Mouse (Mus musculus) inflammation-experienced regulatory T-cells, adult 6 months (primary cell): ENCODE measurements around the gene Plp1. TPM values are rescaled to one million over a fixed set of nuclear protein-coding genes. Genes with fewer than 3 reads are reported as not detected.

Experiments
- ATAC-seq: one replicate; pipeline ENCODE4 v1.8.0; 2017
- polyA plus RNA-seq, 3 experiments: library from polyadenylated mRNA; unstranded; fragments of 100-300 nt; shearing (Covaris generic); gene quantifications; one replicate each; pipeline ENCODE4 v1.2.1; 2017

Gene Plp1
- 1 to 10 TPM in 2 of 3 experiments, under 1 TPM in 1; 0.57 to 4.9 (median 3.8) TPM for polyA plus RNA-seq

GRCm38 (mm10) chrX:136822371-136822770, at the start of gene Plp1:
Gene Plp1 (plus strand): TSS chrX:136822671.
- no peak for ATAC-seq

- ATAC-seq = no peak
Observed at GRCm38 (mm10) chrX:136773035-136773434, 49.4 kb upstream of the Plp1 start.

DNA sequence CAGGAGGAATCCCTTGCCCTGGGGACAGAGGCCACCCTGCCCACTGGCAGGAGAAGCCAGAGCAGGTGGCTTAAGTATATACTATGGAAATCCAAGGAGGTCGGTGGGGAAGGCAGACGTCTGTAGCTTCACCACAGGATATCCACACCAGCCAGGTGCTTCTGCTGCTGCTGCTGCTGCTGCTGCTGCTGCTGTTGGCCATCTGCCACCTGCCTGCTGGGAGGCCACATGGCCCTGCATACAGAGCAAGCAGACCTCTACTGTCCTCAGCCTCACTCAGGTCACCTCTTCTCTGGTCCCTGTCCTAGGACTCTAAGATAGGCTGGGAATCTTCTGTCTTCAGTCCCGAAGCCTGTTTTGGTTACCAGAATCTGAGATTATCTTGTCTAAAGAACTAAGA, 44.4 kb upstream of the Plp1 start:
- no peak for ATAC-seq

GRCm38 (mm10) chrX:136779262-136779661, 43.2 kb upstream of the Plp1 start:
- no peak for ATAC-seq

DNA sequence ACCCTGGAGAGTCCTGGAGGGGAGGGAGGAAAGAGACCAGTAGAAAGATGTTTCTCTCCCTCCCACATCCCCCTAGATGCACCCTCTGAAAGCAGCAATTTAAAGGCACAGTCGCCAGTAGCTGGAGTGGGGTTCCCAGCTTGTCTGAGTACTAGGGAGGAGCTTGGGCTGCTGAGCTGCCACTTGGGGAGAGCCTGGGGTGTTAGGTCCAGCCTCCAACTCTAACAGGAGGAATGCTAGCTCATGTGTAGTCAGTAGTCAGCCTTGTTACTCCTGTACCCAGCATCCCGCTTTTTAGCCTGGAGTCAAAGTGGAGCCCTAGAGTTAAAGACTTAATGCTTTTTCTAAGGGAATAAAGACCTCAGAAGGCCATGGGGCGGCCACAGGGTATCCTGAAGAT, 42.4 kb upstream of the Plp1 start, which contains the start of gene Glra4:
Glra4 (minus strand) TSS at position 101 of the 400 bp plus-strand sequence.
- no peak for ATAC-seq

DNA sequence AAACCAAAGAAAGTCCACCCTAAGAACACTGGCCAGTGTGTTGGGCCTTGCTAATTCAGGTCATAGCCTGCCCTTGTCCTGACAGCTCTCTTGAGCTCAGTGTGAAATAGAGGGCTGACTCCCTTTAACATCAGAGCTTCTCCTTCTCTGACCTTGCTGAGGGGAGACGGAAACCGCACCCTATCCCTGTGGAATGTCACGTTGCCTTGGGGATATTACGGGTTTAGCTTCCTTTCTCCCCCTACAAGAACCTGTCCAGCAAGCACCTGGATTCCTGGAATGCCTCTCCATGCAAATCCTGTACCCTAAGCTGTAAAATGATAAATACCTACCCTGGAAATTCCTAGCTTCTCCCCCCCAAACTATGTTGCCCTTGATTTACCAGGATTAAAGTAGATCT, 33.0 kb upstream of the Plp1 start:
- ATAC-seq = no peak

- ATAC-seq = no peak
Observed at GRCm38 (mm10) chrX:136797223-136797622, 25.2 kb upstream of the Plp1 start.

- no peak for ATAC-seq
Observed at GRCm38 (mm10) chrX:136819752-136820151, 2.7 kb upstream of the Plp1 start.

DNA sequence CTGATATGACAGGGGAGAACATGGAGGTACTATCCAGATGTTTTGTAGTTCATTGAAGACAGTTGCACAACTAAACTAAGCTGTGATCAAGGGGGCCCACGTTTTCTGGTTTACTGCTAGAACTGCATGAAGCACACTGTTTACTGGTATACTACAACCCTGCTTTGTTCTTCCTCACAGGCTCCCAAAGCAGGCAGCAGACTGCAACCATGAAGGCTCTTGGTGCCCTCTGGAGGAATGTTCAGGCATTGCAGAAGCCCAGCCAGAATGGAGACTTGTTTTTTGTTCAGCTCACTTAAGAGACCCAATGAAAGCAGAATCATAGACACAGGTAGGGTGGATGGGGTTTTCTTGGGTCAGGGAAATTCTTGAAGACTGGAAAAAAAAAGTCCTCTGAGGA, 2.2 kb upstream of the Plp1 start:
- peak; percentile 63 for ATAC-seq

DNA sequence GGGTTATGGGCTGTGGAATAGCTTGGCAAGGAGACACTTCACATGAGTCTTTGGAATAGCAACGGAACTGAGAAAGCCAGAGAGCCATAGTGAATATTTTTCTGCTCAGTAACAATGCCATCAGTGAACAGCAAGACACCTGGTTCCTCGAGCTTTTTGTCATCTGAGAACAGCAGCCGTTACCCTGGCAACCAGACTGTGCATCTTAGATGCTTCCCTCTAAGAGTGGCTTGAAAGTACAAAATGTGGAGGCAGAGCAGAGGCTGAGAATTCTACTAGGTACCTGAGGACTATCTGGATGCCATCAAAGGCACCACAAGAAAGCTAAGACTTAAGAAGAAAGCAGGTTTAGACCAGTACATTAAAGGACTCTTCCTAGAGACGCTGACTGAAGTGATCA, 2.5 kb downstream of the Plp1 start:
- no peak for ATAC-seq

GRCm38 (mm10) chrX:136828610-136829009, 6.1 kb downstream of the Plp1 start:
- no peak for ATAC-seq

DNA sequence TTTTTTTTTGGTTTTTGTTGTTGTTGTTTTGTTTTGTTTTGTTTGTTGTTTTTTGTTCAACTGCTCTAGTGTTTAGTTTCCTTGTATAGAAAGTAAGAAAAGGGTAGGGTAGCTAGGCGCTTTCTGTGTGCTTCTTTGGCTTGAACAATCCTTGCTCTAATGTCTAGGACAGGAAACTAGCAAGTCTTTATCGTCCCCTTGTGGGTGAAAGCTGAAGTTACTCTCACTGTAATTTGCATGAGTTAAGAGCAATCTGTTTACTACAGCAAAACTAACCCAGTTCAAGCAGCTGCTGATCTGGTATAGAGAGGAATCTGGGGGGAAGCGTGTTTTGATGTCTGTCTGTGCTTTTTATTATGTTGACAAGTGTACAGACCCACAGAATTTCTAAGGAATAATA, 27.8 kb downstream of the Plp1 start:
- no peak for ATAC-seq

DNA sequence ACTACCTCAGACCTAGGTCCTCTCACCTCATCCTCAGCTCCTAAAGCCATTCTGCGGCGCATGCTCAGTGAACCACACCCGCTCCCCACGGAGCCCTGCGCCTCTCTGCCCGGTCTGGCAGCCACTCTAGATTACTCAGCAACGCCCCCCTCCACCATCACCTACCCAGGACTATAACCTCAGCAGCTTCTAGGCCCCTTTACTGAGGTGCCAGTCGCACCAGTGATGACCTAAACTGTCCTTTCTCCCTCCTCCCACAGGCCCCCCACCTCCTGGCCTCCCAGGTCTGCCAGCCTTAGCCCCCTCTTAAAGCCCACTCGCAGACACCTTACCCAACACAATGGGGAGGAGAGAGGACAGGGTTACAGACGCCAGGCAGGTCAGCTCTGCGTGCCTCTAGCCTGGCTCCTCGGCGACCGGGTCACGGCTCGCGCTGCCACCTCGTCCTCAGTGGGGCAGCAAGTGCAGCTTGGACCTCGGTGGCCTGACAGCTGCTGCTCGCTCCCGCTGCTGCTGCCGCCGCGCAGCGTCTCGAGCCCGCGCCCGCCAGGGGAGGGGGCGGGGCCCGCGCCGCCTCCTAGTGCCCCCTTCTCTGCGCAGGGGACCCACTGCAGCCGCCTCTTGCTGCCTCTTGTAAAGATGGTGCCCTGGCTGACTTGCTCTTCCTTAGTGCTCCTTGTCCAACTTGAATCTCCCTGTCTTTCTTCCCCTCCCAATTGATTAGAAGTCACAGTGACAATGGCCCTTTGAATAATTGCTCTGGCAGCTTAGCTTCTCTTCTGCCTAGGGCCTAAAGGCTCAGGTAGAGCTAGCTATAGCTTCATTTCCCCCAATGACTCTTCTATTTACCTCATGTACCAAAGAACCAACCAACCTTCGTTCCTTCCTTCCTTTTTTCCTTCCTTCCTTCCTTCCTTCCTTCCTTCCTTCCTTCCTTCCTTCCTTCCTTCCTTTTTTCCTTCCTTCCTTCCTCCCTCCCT, 45.9 kb downstream of the Plp1 start, which contains the start of gene Rab9b:
Rab9b (minus strand) TSS at position 695 of the 980 bp plus-strand sequence.
- no peak for ATAC-seq

Other genes with a start within 250 kb of the Plp1 start
- gene Tceal3, start 231.8 kb upstream of the Plp1 start, polyA plus RNA-seq = 1 to 10 TPM in 1 of 3 experiments, under 1 TPM in 1, not detected in 1; 0.81 to 1.7 TPM
- under 1 TPM in 1 of 3 experiments, not detected in 2; 0.20 TPM for gene Tceal1, start 114.7 kb upstream of the Plp1 start, polyA plus RNA-seq
- 10 to 100 TPM; 77.6 to 81.5 (median 78.3) TPM for gene Morf4l2, start 79.0 kb upstream of the Plp1 start, polyA plus RNA-seq
- gene Glra4, start 42.5 kb upstream of the Plp1 start, polyA plus RNA-seq = not detected
- not detected for gene Rab9b, start 46.1 kb downstream of the Plp1 start, polyA plus RNA-seq
- gene H2bfm, start 104.7 kb downstream of the Plp1 start, polyA plus RNA-seq = not detected
- gene Tmsb15b2, start 152.8 kb downstream of the Plp1 start, polyA plus RNA-seq = 10 to 100 TPM; 45.4 to 72.3 (median 45.6) TPM
- gene Tmsb15l, start 154.2 kb downstream of the Plp1 start, polyA plus RNA-seq = 10 to 100 TPM in 1 of 3 experiments, 1 to 10 TPM in 2; 1.1 to 16.5 (median 2.6) TPM
- 10 to 100 TPM; 22.3 to 36.5 (median 26.2) TPM for gene Tmsb15b1, start 154.2 kb downstream of the Plp1 start, polyA plus RNA-seq
- gene Zcchc18, start 170.5 kb downstream of the Plp1 start, polyA plus RNA-seq = 10 to 100 TPM; 51.8 to 54.5 (median 53.6) TPM
- gene Slc25a53, start 215.6 kb downstream of the Plp1 start, polyA plus RNA-seq = 10 to 100 TPM in 1 of 3 experiments, 1 to 10 TPM in 2; 5.3 to 12.8 (median 6.4) TPM
- gene Fam199x, start 226.9 kb downstream of the Plp1 start, polyA plus RNA-seq = 1 to 10 TPM; 3.0 to 5.2 (median 4.1) TPM